Mouse (Mus musculus): ENCODE data around the gene Rap2a. TPM values are rescaled to one million over a fixed set of nuclear protein-coding genes. Genes with fewer than 3 reads are reported as not detected.
A peak's percentile ranks its signal among the peaks of the same experiment; 100 is the strongest.

Gene Rap2a
- total RNA-seq (2014; rRNA removed) (45.4 and 53.7 TPM in 2 replicates), polyA plus RNA-seq (2015; fragmentation: Nextera tagmentation; extraction: Ambion mirVana) (26.2 and 27.3 TPM in 2 replicates)

DNA sequence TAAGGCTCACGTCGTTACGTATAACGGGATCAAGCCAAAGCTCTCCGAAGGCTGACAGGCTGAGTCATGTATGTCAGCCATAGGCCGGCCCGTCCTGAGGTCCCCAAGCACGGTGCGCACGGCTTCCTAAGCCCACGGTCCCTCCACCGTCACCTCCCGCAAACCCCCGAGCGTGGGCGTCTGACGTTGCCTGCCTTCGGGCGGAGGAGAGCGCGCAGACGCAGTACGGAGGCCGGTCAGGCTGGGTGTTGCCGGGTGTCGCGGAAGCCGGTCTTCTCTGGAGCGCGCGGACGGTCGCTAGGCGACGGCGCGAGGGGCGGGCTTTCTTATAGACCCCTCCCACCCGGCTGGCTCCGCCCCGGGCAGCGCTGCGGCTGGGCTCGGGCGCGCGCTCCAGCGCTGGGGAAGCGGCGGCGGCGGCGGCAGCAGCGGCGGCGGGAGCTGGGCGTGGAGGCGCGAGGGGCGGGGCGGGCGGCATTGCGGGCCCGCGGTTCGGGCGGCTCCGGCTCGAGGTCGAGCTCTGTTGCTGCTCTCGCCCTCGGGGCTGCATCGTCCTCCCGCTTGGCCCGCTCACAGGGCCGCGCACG lies at the start of gene Rap2a:
Rap2a (plus strand) TSS at position 463 of the 587 bp plus-strand sequence.
- TF ChIP-seq CTCF (IDR thresholded peaks at IDR 0.05; ENCODE audit: low read depth): no peak
- Histone ChIP-seq H3K9me3 (ENCODE audit: low read length) (no peaks in the 10 kb centered on the region), H3K27ac (peak within 1 kb of the TSS; percentile 99), H3K4me2 (ENCODE audit: low read depth, low read length) (peak within 1 kb of the TSS; percentile 80), H3K27me3 (ENCODE audit: insufficient read depth, low read length) (no peaks in the 10 kb centered on the region), H3K4me3 (ENCODE audit: low read length) (peak within 1 kb of the TSS; percentile 79), H3K4me1 (ENCODE audit: insufficient read depth, low read length) (peaks cover 14% of the 10 kb centered on the region; the same call in 1 of the 2 replicates), H3K9ac (replicated peaks; ENCODE audit: low read length) (peak within 1 kb of the TSS; percentile 76), H3K36me3 (ENCODE audit: insufficient read depth, low read length) (no peaks in the 10 kb centered on the region)
- DNase-seq (ENCODE audit: low spot score): peak; percentile 99
- WGBS: under 1% methylated on average over 60 of the region's 78 CpGs
- peak; percentile 89 for ATAC-seq

DNA sequence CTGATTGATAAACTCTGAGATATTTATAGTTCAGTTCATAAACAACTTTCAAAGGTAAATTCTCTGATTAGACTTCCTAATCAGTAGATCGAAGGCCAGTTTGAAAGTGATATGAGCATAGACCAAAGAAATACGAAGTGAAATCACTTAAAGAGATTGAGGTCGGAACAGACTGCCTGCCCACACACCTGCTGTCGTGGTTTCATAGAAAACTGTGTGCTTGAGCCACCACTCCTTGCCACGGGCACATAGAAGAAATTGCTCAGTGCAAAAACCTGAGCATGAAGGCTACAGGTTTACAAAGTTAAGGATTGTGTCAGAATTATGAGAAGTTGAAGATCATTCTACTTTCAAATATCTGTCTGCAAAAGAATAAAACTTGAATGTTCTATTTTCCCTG lies 49.7 kb upstream of the Rap2a start:
- Histone ChIP-seq H3K4me3 (ENCODE audit: low read length) (no peak overlapping the region), H3K9ac (replicated peaks; ENCODE audit: low read length) (no peak overlapping the region), H3K27ac (no peak overlapping the region), H3K9me3 (ENCODE audit: low read length) (no peaks in the 10 kb centered on the region; the same call in 1 of the 2 replicates), H3K36me3 (ENCODE audit: insufficient read depth, low read length) (peaks cover 19% of the 10 kb centered on the region), H3K4me2 (ENCODE audit: low read depth, low read length) (no peak overlapping the region), H3K27me3 (ENCODE audit: insufficient read depth, low read length) (no peaks in the 10 kb centered on the region), H3K4me1 (ENCODE audit: insufficient read depth, low read length) (no peaks in the 10 kb centered on the region)
- WGBS: 91% methylated on average over 5 of the region's 5 CpGs
- ATAC-seq (no peak), DNase-seq (ENCODE audit: low spot score) (no peak)
- TF ChIP-seq CTCF (IDR thresholded peaks at IDR 0.05; ENCODE audit: low read depth): no peak

DNA sequence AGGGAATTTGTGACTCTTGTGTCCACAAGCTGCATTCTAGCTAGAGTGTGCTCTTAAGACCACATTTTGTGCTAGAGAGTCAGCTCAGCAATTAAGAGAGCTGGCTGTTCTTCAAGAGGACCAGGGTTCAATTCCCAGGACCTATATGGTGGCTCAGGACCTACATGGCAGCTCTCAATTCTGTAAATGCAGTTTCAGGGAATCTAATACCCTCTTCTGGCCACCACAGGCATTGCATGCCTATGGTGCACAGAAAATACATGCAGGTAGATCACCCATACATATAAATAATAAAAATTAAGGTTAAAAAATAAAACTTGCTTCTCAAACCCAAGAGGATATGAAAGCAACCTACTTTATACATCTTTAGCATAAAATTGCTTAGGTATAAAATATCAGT lies 45.5 kb upstream of the Rap2a start:
- no peak for ATAC-seq
- Histone ChIP-seq H3K9ac (replicated peaks; ENCODE audit: low read length) (no peak overlapping the region), H3K4me3 (ENCODE audit: low read length) (no peak overlapping the region), H3K27ac (no peak overlapping the region), H3K4me1 (ENCODE audit: insufficient read depth, low read length) (no peaks in the 10 kb centered on the region), H3K9me3 (ENCODE audit: low read length) (no peaks in the 10 kb centered on the region), H3K27me3 (ENCODE audit: insufficient read depth, low read length) (no peaks in the 10 kb centered on the region), H3K36me3 (ENCODE audit: insufficient read depth, low read length) (peaks cover 4% of the 10 kb centered on the region; the same call in 1 of the 2 replicates), H3K4me2 (ENCODE audit: low read depth, low read length) (no peak overlapping the region)
- TF ChIP-seq CTCF (IDR thresholded peaks at IDR 0.05; ENCODE audit: low read depth): peak; percentile 57
- no peak for DNase-seq (ENCODE audit: low spot score)

DNA sequence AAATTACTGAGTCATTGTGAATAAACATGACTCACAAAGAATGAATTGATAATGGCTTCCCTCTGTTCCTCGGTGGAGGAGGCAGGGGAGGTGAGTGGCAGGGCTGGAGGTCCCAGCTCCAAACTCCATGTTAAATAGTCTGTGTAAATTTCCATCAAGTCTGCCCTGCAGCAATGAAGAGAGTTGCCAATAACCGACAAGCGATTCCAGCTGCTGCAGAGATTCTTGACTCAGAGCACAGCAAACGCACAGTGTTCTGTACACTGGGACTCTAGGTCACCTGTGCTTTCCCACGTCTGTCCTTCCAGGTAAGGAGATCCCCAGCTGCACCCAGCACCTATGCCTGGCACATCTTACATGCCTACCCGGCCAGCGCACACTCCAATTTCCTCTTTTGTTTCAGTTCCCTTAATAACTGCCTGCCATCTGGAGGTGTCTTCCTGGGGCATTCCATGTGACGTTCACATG lies 44.3 kb upstream of the Rap2a start:
- peaks cover 4% of the 10 kb centered on the region; the same call in 1 of the 2 replicates for H3K36me3 ChIP-seq (ENCODE audit: insufficient read depth, low read length)
- H3K9me3 ChIP-seq (ENCODE audit: low read length): no peaks in the 10 kb centered on the region
- peak overlapping the region; percentile 51; the same call in 1 of the 2 replicates for H3K27ac ChIP-seq
- H3K4me3 ChIP-seq (ENCODE audit: low read length): no peak overlapping the region
- ATAC-seq: peak; percentile 58
- peak; percentile 13 for DNase-seq (ENCODE audit: low spot score)
- no peak overlapping the region for H3K4me2 ChIP-seq (ENCODE audit: low read depth, low read length)
- no peak overlapping the region for H3K9ac ChIP-seq (replicated peaks; ENCODE audit: low read length)
- 56% methylated on average over 8 of the region's 8 CpGs for WGBS
- no peak for TF ChIP-seq CTCF (IDR thresholded peaks at IDR 0.05; ENCODE audit: low read depth)
- H3K27me3 ChIP-seq (ENCODE audit: insufficient read depth, low read length): no peaks in the 10 kb centered on the region
- no peaks in the 10 kb centered on the region for H3K4me1 ChIP-seq (ENCODE audit: insufficient read depth, low read length)

DNA sequence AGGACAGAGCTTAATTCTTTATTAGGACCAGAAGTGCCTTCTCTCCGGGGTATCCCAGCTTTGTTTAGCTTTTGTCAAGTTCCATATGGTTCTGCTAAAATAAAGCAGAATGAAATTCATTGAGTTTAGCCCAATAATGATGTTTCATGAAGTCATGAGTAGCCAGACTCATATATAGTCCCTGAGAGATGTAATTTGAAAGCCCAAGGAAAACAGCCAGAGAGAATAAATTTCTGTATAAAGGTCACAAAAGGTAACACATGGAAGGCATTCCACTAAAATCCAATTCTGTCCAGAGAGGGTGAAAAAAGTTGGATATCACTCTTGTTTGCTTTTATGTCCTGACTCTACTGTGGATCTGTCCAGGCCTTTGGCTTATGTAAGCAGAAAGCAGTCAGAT lies 43.4 kb upstream of the Rap2a start:
- Histone ChIP-seq H3K4me3 (ENCODE audit: low read length) (no peak overlapping the region), H3K4me1 (ENCODE audit: insufficient read depth, low read length) (no peaks in the 10 kb centered on the region), H3K9ac (replicated peaks; ENCODE audit: low read length) (no peak overlapping the region), H3K36me3 (ENCODE audit: insufficient read depth, low read length) (no peaks in the 10 kb centered on the region), H3K27me3 (ENCODE audit: insufficient read depth, low read length) (no peaks in the 10 kb centered on the region), H3K27ac (no peak overlapping the region), H3K4me2 (ENCODE audit: low read depth, low read length) (no peak overlapping the region), H3K9me3 (ENCODE audit: low read length) (no peaks in the 10 kb centered on the region)
- ATAC-seq (no peak), DNase-seq (ENCODE audit: low spot score) (no peak)
- WGBS: 82% methylated on average over 1 of the region's 1 CpGs
- TF ChIP-seq CTCF (IDR thresholded peaks at IDR 0.05; ENCODE audit: low read depth): no peak

DNA sequence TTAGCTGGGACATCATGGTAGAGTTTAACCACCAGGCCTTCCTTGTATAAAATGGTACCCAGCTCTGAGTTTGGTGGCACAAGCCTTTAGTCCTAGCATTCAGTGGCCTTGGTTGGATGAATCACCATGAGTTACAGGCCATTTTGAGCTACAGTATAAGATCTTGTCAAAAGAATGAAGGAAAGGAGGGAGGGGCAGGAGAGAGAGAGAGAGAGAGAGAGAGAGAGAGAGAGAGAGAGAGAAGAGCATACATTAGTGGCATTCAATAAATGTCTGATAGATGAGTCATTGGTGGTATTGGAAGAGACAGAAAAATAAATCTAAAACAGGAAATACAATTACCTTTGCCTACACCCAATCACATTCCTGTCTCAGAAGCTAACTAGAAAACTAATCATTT lies 37.5 kb upstream of the Rap2a start:
- ATAC-seq: no peak
- Histone ChIP-seq H3K4me3 (ENCODE audit: low read length) (no peak overlapping the region), H3K9me3 (ENCODE audit: low read length) (no peaks in the 10 kb centered on the region), H3K27ac (no peak overlapping the region), H3K4me1 (ENCODE audit: insufficient read depth, low read length) (no peaks in the 10 kb centered on the region), H3K36me3 (ENCODE audit: insufficient read depth, low read length) (no peaks in the 10 kb centered on the region), H3K9ac (replicated peaks; ENCODE audit: low read length) (no peak overlapping the region), H3K27me3 (ENCODE audit: insufficient read depth, low read length) (no peaks in the 10 kb centered on the region), H3K4me2 (ENCODE audit: low read depth, low read length) (no peak overlapping the region)
- no peak for DNase-seq (ENCODE audit: low spot score)
- no peak for TF ChIP-seq CTCF (IDR thresholded peaks at IDR 0.05; ENCODE audit: low read depth)

DNA sequence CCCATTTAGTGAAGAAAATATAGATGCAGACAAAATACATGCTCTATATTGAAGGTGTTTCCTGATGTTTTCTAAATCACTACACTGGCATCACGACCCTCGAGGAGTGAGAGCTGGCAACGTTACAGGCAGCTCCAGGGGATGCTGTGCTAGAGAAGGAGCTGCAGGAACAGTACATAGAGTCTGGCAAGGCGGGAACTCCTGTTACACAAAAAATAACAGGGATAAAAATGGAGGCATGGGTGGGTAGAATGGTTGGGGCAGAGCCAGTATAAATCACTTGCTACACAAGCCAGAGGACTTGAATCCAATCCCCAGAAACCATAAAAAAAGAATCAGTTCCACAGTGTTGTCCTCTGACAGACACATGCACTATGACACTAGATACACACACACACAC lies 37.0 kb upstream of the Rap2a start:
- Histone ChIP-seq H3K9me3 (ENCODE audit: low read length) (no peaks in the 10 kb centered on the region), H3K4me3 (ENCODE audit: low read length) (no peak overlapping the region), H3K27ac (no peak overlapping the region), H3K36me3 (ENCODE audit: insufficient read depth, low read length) (no peaks in the 10 kb centered on the region), H3K4me2 (ENCODE audit: low read depth, low read length) (no peak overlapping the region), H3K9ac (replicated peaks; ENCODE audit: low read length) (no peak overlapping the region), H3K27me3 (ENCODE audit: insufficient read depth, low read length) (no peaks in the 10 kb centered on the region), H3K4me1 (ENCODE audit: insufficient read depth, low read length) (no peaks in the 10 kb centered on the region)
- 61% methylated on average over 4 of the region's 4 CpGs for WGBS
- DNase-seq (ENCODE audit: low spot score) (no peak), ATAC-seq (no peak)
- TF ChIP-seq CTCF (IDR thresholded peaks at IDR 0.05; ENCODE audit: low read depth): no peak
